Mouse (Mus musculus) heart, postnatal 14 days (tissue): ENCODE results near the gene Mfsd10. TPM values are rescaled to one million over a fixed set of nuclear protein-coding genes. Genes with fewer than 3 reads are reported as not detected.

ENCODE experiments used
- DNase-seq, 2 experiments: peaks; one replicate each; pipeline ENCODE4 v3.0.0; 2021 to 2022
- intact Hi-C: fragments of 180-260 bp; cut with DNase I; formaldehyde crosslinking; loops from one replicate; pipeline ENCODE4 v1.15.1; 2025
- long read RNA-seq, 2 experiments: library from polyadenylated mRNA; stranded (forward); transcript quantifications; one replicate each; pipeline ENCODE4 v2.0.0; 2021
- total RNA-seq, 2 experiments: library from RNA; stranded (reverse); gene quantifications; 2 replicates each; pipeline ENCODE4 v1.2.3; 2021

Gene Mfsd10
- total RNA-seq: 10 to 100 TPM; 13.6 to 17.1 TPM
- long read RNA-seq, experiment 1, transcript Mfsd10-201 (13 exons, 1,907 nt): major isoform, 15 of 28 reads
- long read RNA-seq, experiment 1, partial matches to known transcripts: 1 of 28 reads
- long read RNA-seq, experiment 1, other reads (novel, unspliced or antisense): 7 of 28 reads
- long read RNA-seq, experiment 2, partial matches to known transcripts: 0 of 9 reads
- long read RNA-seq, experiment 2, other reads (novel, unspliced or antisense): 1 of 9 reads

DNA sequence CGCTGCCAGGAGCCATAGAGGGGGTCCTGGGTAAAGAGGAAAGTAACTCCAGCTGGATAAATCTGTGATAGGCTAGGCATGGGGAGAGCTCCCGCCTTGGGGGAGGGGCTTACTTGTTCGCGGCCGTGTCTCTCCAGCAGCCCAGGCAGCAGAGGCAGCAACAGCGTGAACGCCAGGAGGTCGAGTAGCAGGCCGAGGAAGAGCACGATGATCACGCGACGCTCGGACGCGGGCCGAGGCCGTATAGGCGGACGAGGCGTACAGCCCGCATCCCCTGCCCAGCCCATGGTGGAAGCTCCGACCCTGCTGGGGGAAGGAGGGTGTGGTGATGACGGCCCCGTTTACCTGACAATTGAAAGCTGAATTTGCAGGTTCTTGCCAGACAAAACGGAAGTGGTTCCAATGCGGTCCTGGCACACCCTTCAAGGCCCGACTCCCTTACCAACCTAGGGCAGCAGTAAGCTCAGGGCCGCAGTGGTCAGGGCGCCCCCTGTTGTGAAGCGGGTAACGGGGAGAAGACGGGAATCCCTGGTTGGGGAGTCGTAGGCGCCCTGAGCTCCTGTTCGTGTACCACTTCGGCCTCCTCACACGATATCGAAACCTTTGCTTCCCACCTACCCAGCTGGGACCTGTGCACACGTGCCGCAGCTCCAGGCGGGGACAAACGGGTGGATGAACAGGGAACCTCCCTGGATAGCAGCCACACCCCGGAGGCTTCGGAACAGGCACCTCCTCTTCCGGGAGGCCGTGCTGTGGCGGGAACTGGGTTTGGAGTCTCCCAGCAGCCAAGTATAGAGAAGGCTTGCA is at the start of gene Mfsd10:
Mfsd10 (minus strand) TSS at position 732 of the 807 bp plus-strand sequence.
- intact Hi-C loops: loop anchor here (2.0 kb wide), 2 partner anchors 88 to 122 kb away; no protein-coding TSS in a partner anchor

DNA sequence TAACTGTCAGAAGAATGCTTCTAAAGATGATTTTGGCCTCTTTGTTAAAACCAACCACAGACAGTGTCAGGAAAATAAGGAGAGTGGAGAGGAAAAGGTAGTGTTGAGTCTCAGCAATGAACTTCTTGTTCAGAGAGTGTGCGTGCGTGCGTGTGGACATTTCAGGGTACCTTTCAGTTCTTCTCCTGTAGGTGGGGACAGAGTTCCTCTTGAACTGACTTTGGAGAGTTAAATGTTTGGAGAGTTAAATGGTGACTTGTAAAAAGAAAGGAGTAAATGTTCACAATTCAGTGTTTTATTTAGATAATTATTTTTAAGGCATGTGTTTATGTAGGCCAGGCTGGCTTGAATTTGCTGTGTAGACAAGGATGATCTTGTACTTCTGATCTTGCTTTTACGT is 33.3 kb upstream of the Mfsd10 start:
- intact Hi-C loops: no loop called here
- DNase-seq: no peak

More for the DNA sequence above, at the start of gene Mfsd10:
- peak; percentile 81 to 84 for DNase-seq

DNA sequence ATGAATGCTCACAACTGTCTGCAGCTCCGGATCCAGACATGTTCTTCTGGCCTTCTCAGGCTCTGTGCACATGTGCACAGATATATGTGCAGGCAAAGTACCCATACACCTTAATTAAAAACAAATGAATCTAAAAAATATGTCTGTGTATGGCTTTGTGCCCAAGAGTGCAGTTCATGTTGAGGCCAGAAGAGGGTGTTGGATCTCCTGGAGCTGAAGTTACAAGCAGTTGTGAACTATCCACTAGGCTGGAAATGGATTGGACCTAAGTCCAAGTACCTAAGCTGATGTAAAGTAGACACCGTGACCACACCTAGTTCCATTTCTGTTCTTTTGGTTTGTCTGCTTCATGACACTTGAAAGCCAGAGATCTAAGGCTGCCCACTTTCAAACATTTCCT is 32.5 kb upstream of the Mfsd10 start:
- intact Hi-C loops: no loop called here
- no peak for DNase-seq

DNA sequence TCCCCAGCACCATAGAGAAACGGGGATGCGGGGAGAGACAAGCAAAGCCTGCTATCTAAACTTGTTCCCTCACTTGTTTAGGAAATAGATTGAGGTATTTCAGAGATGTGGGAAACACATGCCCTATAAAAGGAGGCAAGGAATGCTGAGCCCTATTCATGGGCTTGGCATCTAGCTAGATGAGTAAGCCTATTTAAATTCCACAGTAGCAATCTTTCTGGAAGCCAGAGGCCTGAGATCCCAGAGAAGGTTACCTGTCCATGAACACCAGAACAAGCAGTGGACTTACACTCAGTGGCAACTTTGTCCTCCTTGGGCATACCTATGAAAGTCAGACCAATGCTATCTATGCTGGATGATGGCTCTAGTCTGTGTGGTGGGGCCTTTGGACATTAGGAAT is 26.2 kb upstream of the Mfsd10 start:
- intact Hi-C loops: loop anchor here (5.0 kb wide), 1 partner anchor 384 kb away; no protein-coding TSS in a partner anchor

DNA sequence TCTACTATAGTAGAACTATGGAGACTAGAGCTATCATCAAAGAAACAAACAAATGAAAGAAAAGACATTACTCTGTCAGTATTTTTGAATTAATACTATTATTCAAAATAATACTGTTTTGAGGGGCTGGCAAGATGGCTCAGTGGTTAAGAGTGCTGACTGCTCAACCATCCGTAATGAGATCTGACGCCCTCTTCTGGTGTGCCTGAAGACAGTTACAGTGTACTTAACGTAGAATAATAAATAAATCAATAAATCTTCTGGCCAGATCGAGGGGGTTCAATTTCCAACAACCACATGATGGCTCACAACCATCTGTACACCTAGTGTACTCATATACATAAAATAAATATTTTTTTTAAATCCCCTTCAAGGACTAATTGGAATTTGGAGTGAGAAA is 24.9 kb upstream of the Mfsd10 start:
- intact Hi-C loops: loop anchor here (2.0 to 5.0 kb wide), 2 partner anchors 99 to 385 kb away; partner anchors contain the start of gene Htt
- DNase-seq: no peak

More for the DNA sequence above, 26.2 kb upstream of the Mfsd10 start:
- DNase-seq: no peak

DNA sequence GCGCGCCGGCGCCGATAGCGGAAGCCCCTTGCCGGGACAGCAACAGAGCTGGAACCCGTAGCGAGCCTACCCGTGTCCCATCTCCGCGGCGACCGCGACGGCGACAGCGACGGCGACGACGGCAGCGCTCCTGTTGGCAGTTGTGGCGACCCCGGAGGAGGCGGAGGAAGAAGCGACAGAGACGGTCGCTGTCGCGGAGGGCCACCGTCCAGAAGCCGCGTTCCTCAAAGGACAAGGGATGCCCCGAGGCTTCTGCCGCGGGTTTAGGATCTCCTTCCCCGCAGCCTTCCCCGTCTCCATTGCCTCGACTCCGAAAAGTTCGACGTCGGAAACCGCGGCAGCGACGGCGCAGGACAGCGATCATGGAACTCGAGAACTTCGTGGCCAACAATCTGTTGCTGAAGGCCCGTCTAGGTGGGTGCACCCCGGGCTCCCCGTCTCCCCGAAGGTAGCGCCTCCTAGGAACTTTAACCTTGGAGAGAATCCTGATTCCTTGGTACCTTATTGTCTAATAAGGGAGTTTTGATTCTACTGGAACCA is 23.6 kb upstream of the Mfsd10 start:
- intact Hi-C loops: loop anchor here (2.0 to 5.0 kb wide), 2 partner anchors 100 to 387 kb away; partner anchors contain the start of gene Htt
- DNase-seq: no peak

DNA sequence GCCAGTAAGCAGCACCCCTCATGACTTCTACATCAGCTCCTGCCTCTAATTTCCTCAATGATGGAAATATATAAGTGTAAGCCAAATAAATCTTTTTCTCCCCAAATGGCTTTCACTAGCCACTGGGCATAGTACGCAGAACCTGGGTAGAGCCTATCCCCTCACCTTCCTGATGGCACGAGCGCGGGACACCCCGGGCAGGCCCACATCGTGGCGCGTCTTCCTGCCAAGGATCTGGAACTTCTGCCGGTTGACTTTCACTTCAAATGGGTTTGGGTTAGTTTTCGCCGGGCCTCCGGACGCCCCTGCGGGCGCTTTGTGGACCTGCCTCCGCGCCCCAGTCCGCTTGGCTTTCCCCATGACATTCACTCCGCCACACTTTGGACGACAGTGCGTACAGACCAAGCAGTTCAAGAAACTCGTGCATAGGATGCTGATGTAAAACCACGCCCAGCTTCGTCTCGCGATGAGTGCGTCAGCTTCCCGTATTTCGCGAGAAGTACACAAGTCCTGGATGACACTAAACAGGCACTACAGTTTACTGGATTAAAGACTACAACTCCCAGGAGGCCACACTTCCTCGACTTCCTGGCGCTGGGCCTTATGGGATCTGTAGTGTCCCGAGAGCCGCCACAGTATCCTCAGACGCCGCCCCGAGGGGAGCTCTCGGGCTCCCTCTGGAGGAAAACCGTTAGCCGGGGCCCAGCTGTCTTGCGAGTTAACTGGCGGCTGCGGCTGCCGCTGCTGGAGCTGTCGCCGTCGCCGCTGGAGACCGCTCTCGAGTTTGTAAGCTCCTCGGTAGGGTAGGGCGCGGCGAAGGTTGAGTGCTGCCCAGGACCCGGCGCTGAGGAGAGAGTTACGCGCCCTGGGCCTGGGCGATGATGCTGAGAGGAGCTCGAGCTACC is 22.9 kb upstream of the Mfsd10 start, which contains the start of the genes Nop14 and Grk4:
Nop14 (minus strand) TSS at position 463 of the 905 bp plus-strand sequence.
Grk4 (plus strand) TSS at position 694 of the 905 bp plus-strand sequence.
- intact Hi-C loops: loop anchor here (2.0 to 10.0 kb wide), 3 partner anchors 101 to 387 kb away; partner anchors contain the start of genes Fam193a and Htt
- DNase-seq: peak; percentile 99

DNA sequence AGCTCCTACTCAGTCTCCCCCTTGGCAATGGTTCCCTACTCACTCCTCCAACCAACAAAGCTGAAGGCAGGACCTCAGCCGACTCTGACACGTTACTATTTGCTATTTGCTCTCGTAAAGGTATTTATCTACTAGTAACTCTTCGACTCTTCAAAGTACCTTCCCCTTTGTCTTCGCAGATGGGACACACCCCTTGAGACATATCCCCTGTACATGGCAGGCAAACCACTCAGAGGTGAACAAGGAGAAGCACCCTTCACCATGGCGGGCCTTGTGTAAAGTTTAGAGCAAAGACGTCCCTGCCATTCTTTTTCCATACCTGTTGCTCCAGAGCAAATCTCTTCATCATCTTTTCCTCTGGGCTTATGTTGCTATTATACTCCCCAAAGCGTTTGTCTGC is 20.5 kb upstream of the Mfsd10 start:
- no peak for DNase-seq
- intact Hi-C loops: loop anchor here (10.0 kb wide), 1 partner anchor 293 kb away; the partner anchor contains the start of gene Fam193a

DNA sequence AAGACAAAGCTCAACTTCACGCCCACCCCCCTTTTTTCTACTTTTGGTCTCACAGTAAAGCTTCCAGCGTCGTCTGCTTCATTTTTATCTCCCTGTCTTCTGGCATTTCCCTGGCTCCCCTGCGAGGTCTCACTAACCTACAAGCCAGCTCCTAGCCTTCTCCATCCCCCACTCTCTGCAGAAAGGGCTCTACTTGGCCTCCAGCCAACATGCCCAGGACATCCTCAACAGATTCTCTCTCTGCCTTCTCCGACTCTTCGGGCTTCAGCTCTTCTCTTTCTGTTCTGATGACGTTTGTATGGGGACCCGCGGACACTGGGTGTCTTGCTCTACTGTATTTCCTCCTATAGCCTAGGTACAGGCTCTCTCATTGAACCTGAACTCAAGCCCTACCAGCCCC is 17.9 kb upstream of the Mfsd10 start:
- DNase-seq: no peak
- intact Hi-C loops: loop anchor here (10.0 kb wide), 1 partner anchor 290 kb away; the partner anchor contains the start of gene Fam193a

DNA sequence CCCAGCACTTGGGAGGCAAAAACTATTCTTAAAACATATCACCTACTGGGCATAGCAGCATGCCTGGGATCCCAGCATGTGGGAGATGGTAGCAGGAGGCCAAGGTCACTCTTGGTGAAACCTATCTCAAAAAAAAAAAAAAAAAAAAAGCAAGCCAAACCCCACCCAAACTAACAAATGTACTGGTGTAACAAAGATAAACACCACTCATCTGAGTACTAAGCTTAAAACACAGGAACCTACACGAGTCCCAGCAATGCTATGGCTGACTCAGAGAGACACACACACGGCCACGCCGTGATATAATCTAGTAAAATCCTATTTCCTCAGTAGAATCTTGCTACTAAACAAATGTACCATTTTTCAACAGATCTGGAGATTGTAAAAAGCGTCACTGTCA is 15.9 kb upstream of the Mfsd10 start:
- no peak for DNase-seq
- intact Hi-C loops: loop anchor here (10.0 kb wide), 1 partner anchor 288 kb away; the partner anchor contains the start of gene Fam193a

DNA sequence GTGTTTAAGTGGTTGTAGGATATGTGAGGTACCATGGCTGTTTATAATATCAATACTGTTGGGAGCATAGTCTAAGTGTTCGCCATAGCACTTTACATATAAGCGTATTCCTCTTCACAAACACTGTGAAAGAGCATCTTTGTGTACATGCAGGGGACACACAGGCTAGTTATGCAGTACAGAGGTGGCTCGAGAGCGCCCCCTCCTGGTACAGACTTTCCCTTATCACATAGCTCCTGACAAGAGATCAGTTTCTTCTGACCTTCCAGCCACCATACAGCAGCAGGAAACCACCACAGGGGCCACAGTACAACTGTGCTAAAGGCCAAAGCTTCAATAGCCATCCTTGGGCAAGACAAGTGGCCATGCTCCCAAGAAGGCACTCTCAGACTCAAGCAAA is 10.6 kb upstream of the Mfsd10 start:
- DNase-seq: peak; percentile 56 to 73
- intact Hi-C loops: no loop called here

DNA sequence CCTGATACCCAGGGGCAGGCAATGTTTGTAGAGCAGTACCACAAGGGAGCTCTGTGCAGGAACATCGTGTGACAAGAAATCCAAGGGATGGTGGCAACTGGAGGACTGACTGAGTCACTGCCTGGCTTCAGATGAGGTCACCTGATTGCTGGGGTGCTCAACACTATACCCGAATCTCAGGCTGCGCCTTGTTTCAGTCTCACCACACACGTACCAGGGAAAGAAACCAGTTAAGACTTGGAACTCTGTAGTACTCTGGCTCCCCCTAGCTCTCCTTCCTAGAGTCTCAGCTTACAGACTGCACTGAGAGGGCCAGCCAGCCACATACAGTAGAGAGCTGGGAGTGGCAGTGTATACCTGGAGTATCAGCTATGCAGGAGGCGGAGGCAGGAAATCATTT is 5.9 kb upstream of the Mfsd10 start:
- intact Hi-C loops: no loop called here
- peak; percentile 36 to 59 for DNase-seq

DNA sequence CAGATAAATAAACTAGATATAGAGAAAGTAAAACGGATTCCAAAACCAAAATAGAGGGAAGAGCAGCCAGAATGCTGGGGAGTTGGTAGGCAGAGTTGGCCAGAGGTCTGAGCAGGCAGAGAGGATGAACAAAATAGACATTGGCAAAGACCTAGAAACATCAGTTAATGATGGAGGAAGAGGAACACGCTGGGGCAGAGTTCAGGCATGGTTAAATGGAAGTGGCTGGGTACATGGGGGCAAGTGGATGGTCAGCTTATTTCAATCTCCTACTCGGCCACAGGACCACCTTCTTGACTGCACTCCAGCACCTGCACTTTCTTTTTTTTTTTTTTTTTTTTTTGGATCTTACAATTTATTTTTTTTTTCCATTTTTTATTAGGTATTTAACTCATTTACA is 5.0 kb upstream of the Mfsd10 start:
- no peak for DNase-seq
- intact Hi-C loops: no loop called here

DNA sequence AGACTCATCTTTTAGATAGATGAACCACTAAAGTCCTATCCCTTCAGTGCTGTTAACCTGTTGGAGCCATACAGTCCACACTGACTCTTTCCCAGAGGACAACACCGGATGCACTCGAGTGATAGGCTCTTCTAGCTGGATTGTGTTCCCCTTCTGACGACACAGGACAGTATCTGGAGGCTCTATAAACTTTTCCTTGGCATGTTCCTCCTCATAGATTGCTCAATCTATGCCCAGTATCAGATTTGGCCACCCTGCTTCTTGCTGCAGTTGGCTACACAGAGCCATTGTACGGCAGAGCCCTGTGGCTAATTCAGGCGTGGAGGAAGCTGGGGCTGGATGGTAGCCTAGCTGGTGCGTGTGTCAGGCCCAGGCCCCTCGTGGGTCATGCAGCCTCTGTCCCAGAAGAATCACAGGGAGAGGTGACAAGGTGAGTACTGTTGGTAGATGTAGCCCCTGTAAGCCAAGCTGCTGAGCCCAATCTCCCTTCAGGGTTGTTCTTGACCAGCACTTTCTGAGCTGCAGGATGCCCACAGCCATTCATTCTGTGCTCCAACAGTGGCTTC is 662 bp upstream of the Mfsd10 start:
- intact Hi-C loops: loop anchor here (2.0 kb wide), 2 partner anchors 89 to 123 kb away; no protein-coding TSS in a partner anchor
- DNase-seq: no peak

DNA sequence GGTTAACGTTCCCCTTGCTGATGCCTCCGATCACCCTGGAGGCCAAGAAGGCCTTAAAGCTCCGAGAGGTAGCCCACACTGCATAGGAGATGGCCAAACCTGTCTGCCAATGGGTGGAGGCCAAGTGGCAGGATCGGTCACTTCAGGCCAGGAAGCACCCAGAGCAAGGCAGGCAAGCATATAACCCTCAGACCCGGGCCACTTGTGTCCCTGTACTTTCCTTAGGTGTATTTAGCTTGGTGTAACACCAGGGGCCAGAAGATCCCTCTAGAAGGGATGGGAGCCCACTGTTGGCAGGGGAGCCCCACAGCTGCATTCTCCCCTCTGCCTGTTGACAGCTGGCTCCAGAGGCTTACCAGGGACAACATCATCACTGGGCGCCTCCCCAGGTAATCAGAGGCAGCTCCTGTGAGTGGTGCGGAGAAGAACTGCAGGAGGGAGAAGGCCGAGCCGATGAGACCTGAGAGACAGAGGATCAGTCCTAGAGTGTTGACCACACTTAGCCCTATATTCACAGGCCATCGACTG is 1.3 kb downstream of the Mfsd10 start:
- intact Hi-C loops: loop anchor here (2.0 kb wide), 2 partner anchors 87 to 121 kb away; no protein-coding TSS in a partner anchor
- DNase-seq: peak in 1 of 2 experiments; percentile 19

DNA sequence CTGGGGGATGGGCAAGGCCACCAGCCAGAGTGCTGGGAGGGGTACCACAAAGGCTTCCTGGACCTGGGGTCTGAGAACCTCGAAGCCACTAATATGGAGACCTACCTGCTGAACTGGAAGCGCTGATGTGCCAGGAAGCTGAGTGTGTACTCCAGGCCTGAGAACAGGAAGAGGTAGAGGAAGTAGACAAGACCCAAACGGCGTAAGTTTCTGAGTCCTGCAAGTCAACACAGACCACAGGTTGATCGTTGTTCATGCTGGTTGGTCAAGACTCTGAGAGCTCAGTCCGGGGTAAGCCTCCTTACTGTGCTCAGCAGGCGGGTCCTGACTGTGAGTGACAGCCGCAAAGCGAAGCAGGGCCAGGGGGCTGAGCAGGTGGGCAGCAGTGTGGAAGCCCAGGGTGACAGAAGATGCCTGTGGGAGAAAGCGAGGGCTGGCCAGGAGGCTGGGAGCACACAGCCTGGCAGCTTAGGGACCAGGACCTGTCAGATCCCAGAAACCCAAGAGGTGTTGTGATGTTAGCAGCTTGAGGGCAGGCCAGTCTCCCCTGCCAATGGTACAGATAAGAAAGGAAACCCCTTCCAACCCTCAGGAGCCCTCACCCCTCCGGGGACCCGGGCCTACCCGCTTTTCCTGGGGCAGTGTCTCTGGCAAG is 2.1 kb downstream of the Mfsd10 start:
- no peak for DNase-seq
- intact Hi-C loops: no loop called here

DNA sequence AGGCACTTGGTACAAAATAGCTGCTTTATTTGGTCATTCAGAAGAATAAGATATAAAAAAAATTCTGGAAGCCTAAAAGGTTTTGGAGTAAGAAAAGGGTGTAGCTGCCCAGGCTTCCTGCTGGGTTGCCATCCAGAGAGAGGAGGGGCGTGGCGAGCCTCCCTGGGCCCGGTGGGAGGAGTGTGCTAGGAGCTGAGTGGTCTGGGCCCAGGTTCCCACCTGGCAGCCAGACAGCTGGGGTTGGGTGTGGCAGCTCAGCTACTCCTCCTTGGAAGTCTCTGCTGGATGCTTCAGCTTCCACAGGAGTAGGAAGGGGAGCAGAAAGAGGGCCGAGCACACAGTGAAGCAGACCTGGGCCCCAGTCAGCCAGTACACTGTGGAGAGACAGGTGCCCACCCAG is 3.4 kb downstream of the Mfsd10 start:
- DNase-seq: peak; percentile 43 to 44
- intact Hi-C loops: no loop called here

DNA sequence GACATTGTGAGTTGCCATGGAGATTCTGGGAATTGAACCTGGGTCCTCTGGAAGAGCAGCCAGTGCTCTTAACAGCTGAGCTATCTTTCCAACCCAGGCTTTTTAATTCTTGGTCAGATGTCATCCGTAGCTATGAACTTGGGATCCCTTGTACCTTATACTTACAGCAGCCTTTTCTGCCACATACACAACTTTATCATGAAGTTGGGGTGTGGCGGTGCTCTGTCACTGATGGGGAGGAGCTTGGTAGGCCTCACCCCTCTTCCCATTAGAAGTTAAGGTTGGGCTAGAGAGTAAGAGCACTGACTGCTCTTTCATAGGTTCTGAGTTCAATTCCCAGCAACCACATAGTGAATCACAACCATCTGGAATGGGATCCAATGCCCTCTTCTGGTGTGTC is 4.0 kb downstream of the Mfsd10 start:
- DNase-seq: no peak
- intact Hi-C loops: no loop called here
